Mouse (Mus musculus): ENCODE results near the gene Dab2ip.

The Dab2ip gene

GRCm38 (mm10) chr2:35557911-35558825, at the start of gene Dab2ip:
Gene Dab2ip, plus strand, starts transcription at chr2:35558266.
- DNase-seq (ENCODE audit: low spot score): no peak

GRCm38 (mm10) chr2:35508597-35509342, 49.3 kb upstream of the Dab2ip start:
- no peak for DNase-seq (ENCODE audit: low spot score)

- DNase-seq (ENCODE audit: low spot score): no peak
Measured at GRCm38 (mm10) chr2:35509343-35509667, 48.8 kb upstream of the Dab2ip start.

DNA sequence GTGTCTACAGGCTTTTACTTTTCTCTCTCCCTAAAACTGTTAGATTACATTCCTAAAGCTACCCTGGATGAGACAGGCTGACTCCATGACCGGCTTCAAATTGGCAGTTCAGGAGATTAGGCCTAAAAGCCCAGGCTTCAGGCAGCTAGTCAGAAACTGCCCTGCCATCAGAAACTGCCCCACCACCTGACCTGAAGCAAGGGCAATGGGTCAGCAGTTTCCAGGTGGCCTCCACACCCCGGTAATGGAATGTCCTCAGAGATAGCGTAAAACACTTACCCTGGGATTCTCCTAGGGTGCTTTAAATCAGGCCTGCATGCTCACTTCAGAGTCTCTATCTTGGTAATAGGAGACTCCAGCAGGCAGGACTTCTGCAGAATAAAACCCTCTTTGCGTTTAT, 48.2 kb upstream of the Dab2ip start:
- DNase-seq (ENCODE audit: low spot score): no peak

DNA sequence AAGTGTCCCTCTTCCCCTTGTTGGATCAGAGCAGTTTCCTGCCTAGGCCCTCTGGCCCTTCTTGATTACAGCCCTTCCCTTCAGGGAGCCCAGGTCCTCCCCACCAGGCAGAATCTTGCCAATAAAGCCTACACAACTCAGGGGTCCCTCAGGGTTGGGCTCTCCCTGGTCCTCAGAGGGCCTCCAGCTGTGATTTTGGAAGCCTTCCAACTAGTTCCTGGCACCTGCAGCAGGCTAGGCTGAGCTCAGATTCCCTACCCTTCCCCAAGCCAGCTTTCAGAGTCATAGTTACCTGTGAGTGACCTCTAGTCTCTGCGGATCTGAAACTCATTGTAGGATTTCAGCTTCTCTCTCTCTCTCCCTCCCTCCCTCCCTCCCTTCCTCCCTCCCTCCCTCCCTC, 47.1 kb upstream of the Dab2ip start:
- DNase-seq (ENCODE audit: low spot score): no peak

DNA sequence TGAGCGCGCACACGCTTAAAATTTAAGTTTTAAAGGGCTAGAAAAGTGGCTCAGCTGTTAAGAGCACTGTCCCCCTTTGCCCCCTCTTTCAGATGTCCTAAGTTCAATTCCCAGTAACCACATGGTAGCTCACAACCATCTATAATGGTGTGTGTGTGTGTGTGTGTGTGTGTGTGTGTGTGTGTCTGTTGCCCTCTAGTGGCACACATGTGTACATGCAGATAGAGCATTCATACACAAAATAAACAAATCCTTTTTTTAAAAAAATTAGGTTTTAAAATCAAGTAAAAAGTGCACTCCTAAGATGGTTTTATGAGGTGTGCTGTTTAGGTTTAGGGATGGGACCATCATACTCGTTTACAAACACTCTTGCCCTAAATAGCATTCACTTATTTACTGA, 45.8 kb upstream of the Dab2ip start:
- DNase-seq (ENCODE audit: low spot score): no peak

DNA sequence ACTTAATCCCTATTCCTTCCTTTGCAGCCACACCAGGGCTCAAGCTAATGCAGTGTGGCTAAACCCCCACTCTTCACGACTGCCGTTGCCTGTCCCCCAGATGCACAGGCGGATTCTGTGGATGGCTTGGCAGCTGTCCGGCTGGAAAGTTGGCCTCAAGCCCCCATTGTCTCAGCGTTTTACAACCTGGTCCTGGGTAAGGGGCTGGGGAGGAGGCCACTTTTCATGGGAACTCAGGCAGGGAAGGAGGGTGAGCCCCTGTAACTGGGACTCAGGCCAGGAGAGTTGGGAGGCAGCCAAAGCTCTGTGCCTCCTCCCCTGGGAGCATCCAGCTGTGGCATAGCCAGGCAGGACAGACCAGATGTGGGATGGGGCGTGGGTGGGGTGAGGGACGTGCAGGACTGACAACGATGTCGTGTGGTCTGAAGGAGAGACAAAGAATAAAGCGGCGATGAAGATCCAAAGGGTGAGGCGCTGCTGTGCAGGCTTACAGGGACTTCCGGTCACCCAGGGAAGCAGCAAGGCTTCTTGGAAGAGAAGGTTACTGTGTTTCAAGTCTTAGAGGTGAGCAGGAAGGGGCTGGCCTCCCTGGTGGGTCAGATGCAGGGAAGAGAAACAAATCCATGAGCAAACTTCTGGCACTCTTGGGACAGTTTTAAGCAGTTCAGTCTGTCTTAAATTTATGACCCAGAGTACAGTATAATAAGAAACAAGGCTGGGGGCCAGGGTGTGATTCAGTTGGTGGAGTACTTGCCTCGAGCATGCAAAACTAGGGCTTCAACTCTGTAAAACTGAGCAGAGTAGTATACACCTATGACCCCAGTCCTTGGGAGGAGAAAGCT, 43.8 kb upstream of the Dab2ip start:
- DNase-seq (ENCODE audit: low spot score): peak; percentile 24

DNA sequence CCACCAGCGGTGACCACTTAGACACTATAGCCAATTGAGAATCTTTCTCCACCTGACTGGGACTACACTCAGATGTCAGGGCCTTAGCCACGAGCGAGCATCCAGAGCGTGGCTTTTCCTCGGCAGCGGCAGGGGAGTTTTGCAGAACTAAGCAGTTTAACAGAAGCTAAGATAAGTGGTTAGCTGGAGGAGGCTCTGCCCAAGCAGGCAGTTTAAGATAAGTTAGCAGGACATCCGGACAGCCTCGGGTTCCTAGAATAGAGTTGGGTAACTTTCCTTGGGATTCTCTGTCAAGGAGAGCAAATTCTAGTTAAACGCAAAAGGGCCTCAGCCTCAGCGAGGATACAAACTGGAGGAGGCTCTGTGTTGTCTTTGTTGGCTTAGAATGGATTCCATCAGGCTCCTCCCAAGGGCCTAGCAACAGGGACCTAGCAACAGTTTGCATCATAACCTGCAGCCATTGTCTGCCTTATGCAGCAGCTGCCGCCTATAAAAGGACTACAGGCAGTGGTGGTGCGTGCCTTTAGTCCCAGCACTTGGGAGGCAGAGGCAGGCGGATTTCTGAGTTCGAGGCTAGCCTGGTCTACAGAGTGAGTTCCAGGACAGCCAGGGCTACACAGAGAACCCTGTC, 31.3 kb upstream of the Dab2ip start:
- DNase-seq (ENCODE audit: low spot score): no peak

GRCm38 (mm10) chr2:35529086-35529485, 29.0 kb upstream of the Dab2ip start:
- no peak for DNase-seq (ENCODE audit: low spot score)

DNA sequence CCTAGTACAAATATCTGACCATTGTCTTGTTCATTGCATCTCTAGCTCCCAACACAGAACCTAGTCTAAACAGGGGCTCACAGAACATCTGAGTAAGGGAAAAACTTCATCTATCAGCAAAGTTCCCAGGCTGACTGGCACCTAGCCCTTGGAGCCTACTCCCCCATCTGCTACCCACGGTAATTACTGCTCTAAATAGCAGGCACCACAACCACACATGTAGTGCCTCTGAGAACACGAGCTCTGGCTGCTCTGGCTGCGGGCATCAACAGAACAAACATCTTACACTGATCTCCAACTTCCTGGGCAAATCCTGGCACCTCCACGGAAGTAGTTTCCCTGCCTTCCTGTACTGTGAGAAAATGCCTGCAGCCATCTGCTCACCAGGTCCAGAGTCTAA, 28.2 kb upstream of the Dab2ip start:
- DNase-seq (ENCODE audit: low spot score): no peak

GRCm38 (mm10) chr2:35530732-35531131, 27.3 kb upstream of the Dab2ip start:
- no peak for DNase-seq (ENCODE audit: low spot score)

DNA sequence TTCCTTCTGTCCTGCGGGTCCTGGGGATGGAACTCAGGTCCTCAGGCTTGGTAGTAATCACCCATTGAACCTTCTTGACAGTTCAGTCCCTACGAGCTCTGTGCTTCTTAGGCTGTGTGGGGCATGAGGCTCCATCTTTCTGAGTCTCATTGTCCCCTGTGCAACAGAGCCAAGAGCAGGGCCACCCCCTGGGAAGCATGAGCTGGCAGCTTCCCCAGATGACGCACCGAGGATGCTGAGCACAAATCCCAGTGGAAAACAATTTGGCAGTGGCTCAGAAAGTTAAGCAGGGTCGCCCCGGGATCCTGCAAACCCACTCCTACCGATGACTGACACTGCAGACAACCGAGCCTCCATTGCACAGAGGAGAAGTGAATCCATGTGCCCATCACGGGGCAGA, 24.4 kb upstream of the Dab2ip start:
- DNase-seq (ENCODE audit: low spot score): no peak

GRCm38 (mm10) chr2:35539276-35539972, 18.6 kb upstream of the Dab2ip start:
- DNase-seq (ENCODE audit: low spot score): peak; percentile 41

GRCm38 (mm10) chr2:35540798-35541197, 17.3 kb upstream of the Dab2ip start:
- no peak for DNase-seq (ENCODE audit: low spot score)

DNA sequence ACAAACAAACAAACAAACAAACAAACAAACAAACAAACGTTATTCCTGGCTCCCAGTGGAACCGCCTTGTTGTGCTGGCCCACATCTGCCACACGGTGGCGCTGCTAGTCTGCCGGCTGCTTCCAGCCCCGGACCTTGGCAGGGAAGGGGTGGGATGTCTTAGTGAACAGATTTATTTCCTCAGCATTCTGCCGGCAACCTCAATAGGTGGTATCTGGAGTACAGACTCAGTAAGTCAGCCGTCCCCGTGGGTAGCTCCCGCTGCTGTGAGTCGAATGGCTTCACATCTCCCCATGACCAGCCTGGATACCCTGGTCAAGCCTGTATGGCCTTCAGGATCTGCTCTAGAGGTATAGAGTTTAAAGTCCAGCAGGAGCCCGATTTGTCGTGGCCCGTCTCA, 13.3 kb upstream of the Dab2ip start:
- no peak for DNase-seq (ENCODE audit: low spot score)

GRCm38 (mm10) chr2:35545125-35545590, 12.9 kb upstream of the Dab2ip start:
- no peak for DNase-seq (ENCODE audit: low spot score)

- DNase-seq (ENCODE audit: low spot score): no peak
Measured at GRCm38 (mm10) chr2:35546462-35546861, 11.6 kb upstream of the Dab2ip start.

GRCm38 (mm10) chr2:35549191-35549590, 8.9 kb upstream of the Dab2ip start:
- DNase-seq (ENCODE audit: low spot score): no peak

DNA sequence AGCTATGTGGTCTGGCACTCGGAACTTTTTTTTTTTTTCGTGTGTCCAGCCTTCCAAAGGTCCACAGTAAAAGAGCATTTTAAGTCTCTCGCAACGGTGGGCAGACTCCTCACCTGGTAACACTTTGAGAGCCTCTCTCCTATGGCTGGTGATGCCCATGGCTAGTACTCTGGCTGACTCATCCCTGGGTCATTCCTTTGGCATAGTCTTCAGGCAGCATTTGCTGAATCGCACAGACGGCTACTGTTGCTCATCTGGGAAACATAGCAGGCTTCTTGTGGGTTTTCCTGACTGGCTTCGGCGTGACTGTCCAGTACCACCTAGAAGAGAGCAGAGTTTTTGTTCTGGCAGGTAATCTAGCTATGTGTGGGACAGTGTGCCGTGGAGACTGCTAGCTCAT, 8.0 kb upstream of the Dab2ip start:
- DNase-seq (ENCODE audit: low spot score): no peak

DNA sequence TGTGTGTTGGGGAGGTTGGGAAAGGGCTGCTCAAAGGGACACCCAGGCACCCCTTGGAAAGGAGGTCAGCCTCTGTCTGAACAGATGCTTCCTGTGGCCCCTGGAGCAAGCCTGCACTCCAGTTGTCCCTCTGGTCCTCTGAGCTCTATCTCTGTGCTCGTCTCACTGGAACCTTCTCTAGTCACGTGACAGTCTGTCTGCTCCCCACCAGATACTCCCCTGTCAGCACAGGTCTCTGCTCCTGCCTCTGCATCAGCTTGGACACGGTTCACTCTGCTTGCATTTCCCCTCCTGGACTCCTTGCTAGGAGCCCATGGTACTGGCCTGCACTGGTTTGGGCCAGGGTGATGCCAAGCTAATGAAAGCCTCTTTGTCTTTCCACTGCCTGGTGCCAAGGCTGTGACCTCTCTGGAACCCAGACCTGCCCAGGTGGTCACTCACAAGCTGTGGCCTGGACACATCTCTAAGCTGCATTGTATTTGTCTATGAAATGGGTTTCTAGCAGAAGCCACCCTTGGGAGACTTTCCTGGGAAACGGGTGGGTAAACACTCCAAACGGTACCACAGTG, 1.1 kb upstream of the Dab2ip start:
- DNase-seq (ENCODE audit: low spot score): no peak

Data from urinary bladder, postnatal 10 days (tissue).